In the genomic region with DNA sequence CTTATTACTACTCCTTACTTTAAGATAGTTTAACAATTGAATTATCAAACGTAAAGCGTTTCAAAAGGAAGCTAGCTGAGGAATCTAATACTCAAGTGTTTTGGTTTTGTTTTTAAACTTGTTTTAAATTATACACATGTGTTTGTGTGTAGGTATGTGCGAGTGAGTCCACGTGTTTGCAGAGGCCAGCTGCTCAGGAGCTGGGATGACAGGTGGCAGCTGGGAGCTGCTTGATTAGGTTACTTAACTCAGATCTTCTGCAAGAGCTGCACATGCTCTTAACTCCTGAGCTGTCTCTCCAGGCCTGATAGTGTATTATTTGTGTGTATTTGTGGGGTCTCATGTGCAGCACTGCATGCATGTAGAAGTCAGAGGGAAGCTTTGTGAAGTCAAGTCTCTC, we compare ENCODE assay signal across 13 mouse cellular contexts.
"Had no signal": no experiment of that assay in that cellular context is flagged by ENCODE, and none has a peak within 500 bp of the region (broad histone marks: within the 10 kb centered on the region; RNA-seq: fewer than 3 reads in every experiment).

No protein-coding gene starts in this region.

- H3K9me3 ChIP-seq: midbrain, embryonic 10.5 days; midbrain, embryonic 12.5 days; neural tube, embryonic 12.5 days had no signal

- H3K4me2 ChIP-seq: lung, embryonic 14.5 days; midbrain, embryonic 12.5 days; neural tube, embryonic 12.5 days had no signal

- H3K4me1 ChIP-seq: midbrain, embryonic 10.5 days; midbrain, embryonic 12.5 days; neural tube, embryonic 12.5 days had no signal

- H3K36me3 ChIP-seq: midbrain, embryonic 10.5 days; midbrain, embryonic 12.5 days; neural tube, embryonic 12.5 days had no signal

- DNase-seq: lung, adult 18-20 months; lung, embryonic 14.5 days; lung, postnatal 10 days; lung, postnatal 4 days; midbrain, embryonic 14.5 days; right cerebral cortex, postnatal 14 days; spleen, adult 18-20 months; thymus, adult 18-20 months; thymus, postnatal 14 days had no signal

- H3K9ac ChIP-seq: lung, embryonic 14.5 days; midbrain, embryonic 12.5 days; neural tube, embryonic 12.5 days had no signal

- H3K27ac ChIP-seq: midbrain, embryonic 10.5 days; midbrain, embryonic 12.5 days; neural tube, embryonic 12.5 days had no signal

- H3K27me3 ChIP-seq: midbrain, embryonic 12.5 days; neural tube, embryonic 12.5 days had no signal

- H3K4me3 ChIP-seq: midbrain, embryonic 10.5 days; midbrain, embryonic 12.5 days; neural tube, embryonic 12.5 days had no signal

- ATAC-seq: midbrain, embryonic 16.5 days had no signal
